Mouse (Mus musculus) embryo, embryonic 10.5 days (tissue): ENCODE measurements around the gene Gga3.
A peak's percentile ranks its signal among the peaks of the same experiment; 100 is the strongest.
"Not testable (repeated sequence)": the region's sequence is repeated elsewhere in the genome, so short reads cannot be mapped to it uniquely, and the experiment has no call there.

ENCODE experiments used
- DNase-seq: peaks from one replicate; pipeline ENCODE4 v3.0.0-alpha.2; 2015; ENCODE audit warnings: low spot score

The Gga3 gene

GRCm38 (mm10) chr11:115603476-115604303, at the start of gene Gga3, which contains the start of gene Mrps7:
TSS of gene Gga3 (minus strand) at chr11:115604051.
TSS of gene Mrps7 (plus strand) at chr11:115603925.
- peak; percentile 89 for DNase-seq

- no peak for DNase-seq
Measured at GRCm38 (mm10) chr11:115653194-115653593, 49.3 kb upstream of the Gga3 start.

GRCm38 (mm10) chr11:115651680-115652079, 47.8 kb upstream of the Gga3 start:
- DNase-seq: no peak

- DNase-seq: no peak
Measured at GRCm38 (mm10) chr11:115649706-115650105, 45.9 kb upstream of the Gga3 start.

GRCm38 (mm10) chr11:115647459-115647858, 43.6 kb upstream of the Gga3 start:
- DNase-seq: peak; percentile 87

- DNase-seq: no peak
Measured at GRCm38 (mm10) chr11:115646439-115646838, 42.6 kb upstream of the Gga3 start.

GRCm38 (mm10) chr11:115645498-115645897, 41.6 kb upstream of the Gga3 start:
- DNase-seq: not testable (repeated sequence)

- no peak for DNase-seq
Measured at GRCm38 (mm10) chr11:115644308-115644707, 40.5 kb upstream of the Gga3 start.

GRCm38 (mm10) chr11:115643265-115643664, 39.4 kb upstream of the Gga3 start:
- DNase-seq: no peak

GRCm38 (mm10) chr11:115642705-115643104, 38.9 kb upstream of the Gga3 start:
- no peak for DNase-seq

GRCm38 (mm10) chr11:115641664-115642036, 37.8 kb upstream of the Gga3 start:
- DNase-seq: no peak

- DNase-seq: no peak
Measured at GRCm38 (mm10) chr11:115640978-115641663, 37.3 kb upstream of the Gga3 start.

- no peak for DNase-seq
Measured at GRCm38 (mm10) chr11:115640311-115640828, 36.5 kb upstream of the Gga3 start.

GRCm38 (mm10) chr11:115639540-115639939, 35.7 kb upstream of the Gga3 start:
- no peak for DNase-seq

- no peak for DNase-seq
Measured at GRCm38 (mm10) chr11:115638498-115639409, 34.9 kb upstream of the Gga3 start.

- DNase-seq: no peak
Measured at GRCm38 (mm10) chr11:115636960-115637359, 33.1 kb upstream of the Gga3 start.

- no peak for DNase-seq
Measured at GRCm38 (mm10) chr11:115635484-115635883, 31.6 kb upstream of the Gga3 start.

- DNase-seq: no peak
Measured at GRCm38 (mm10) chr11:115635041-115635440, 31.2 kb upstream of the Gga3 start.

- DNase-seq: peak; percentile 43
Measured at GRCm38 (mm10) chr11:115634109-115634508, 30.3 kb upstream of the Gga3 start.

GRCm38 (mm10) chr11:115632862-115633261, 29.0 kb upstream of the Gga3 start:
- no peak for DNase-seq

GRCm38 (mm10) chr11:115632247-115632646, 28.4 kb upstream of the Gga3 start:
- DNase-seq: no peak

- DNase-seq: peak; percentile 70
Measured at GRCm38 (mm10) chr11:115631505-115631890, 27.6 kb upstream of the Gga3 start.
